Mouse (Mus musculus): ENCODE measurements at regions not wholly inside any gene's neighbourhood (a gene's known extent, or its start where the extent isn't known, plus 50 kb on each side); places are given as distances from the start of the nearest gene placed in this dataset.
A peak's percentile ranks its signal among the peaks of the same experiment; 100 is the strongest.

DNA sequence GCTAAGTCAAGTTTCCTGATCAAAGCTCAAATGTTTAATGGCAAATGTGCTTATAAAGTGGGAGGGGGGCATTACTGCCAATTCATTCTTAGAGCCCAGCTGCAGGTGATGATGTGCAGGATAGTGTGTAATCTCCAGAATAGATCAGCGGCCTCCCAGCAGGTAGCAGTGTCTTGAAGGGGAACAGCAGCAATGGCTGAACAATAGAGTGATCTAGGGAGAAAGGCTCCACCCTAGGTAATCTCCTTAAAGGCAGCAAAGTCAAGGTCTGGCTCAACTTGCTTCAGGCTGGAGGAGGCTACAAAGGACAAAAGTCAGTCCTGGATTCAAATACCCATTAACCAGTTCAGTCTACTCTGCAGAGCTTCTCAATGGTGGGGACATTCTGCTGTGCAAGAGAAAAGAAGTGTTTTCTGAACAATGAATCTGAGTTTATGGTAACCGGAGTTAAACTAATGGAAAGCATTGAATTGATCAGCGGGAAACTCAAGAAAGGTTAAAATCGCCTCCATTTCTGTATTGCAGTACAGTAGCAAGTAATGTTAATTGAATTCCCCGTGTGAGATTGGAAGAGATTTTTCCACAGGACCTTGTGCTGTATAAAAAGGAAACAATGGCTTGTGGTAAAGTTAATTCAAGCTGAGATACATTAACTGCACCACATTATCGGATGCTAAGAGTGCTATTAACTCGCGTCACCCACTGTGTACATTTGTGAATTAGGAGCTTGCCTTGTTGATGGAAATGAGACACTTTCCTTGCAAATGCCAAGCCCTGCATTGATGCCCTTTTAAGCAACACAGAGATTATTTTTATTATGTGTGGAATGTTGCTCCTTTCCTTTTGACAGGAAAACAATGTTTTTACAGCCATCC, 1793.7 kb downstream of the Stim2 start:
- TF ChIP-seq CTCF (IDR thresholded peaks at IDR 0.05; ENCODE audit: low read depth, low read length) (no peak), EP300 (IDR thresholded peaks at IDR 0.05; ENCODE audit: insufficient read depth, low read depth, low read length) (peak; percentile 80)
- Histone ChIP-seq H3K4me3 (ENCODE audit: low read depth, low read length) (no peak overlapping the region), H3K9ac (ENCODE audit: low read depth, poor library complexity, severe bottlenecking) (no peak overlapping the region), H3K27ac (ENCODE audit: insufficient read depth, low read length) (peak overlapping the region; percentile 56), H3K9me3 (replicated peaks; ENCODE audit: control insufficient read depth, insufficient read depth, low read length, poor library complexity, severe bottlenecking) (peaks cover 3% of the 10 kb centered on the region; the same call in 1 of the 2 replicates), H3K4me1 (ENCODE audit: control insufficient read depth, insufficient read depth, low read length) (peaks cover 1% of the 10 kb centered on the region), H3K36me3 (ENCODE audit: control insufficient read depth, insufficient read depth, low read length, poor library complexity, severe bottlenecking) (no peaks in the 10 kb centered on the region), H3K27me3 (ENCODE audit: control insufficient read depth, insufficient read depth, low read length, poor library complexity, severe bottlenecking) (no peaks in the 10 kb centered on the region)

GRCm38 (mm10) chr5:55792717-55793116, 1794.4 kb downstream of the Stim2 start:
- no peak for TF ChIP-seq EP300 (IDR thresholded peaks at IDR 0.05; ENCODE audit: insufficient read depth, low read depth, low read length)
- TF ChIP-seq POLR2A (IDR thresholded peaks at IDR 0.05; ENCODE audit: insufficient read depth, low read length) = no peak
- TF ChIP-seq CTCF (IDR thresholded peaks at IDR 0.05; ENCODE audit: low read depth, low read length) = no peak
- Histone ChIP-seq H3K4me3 (ENCODE audit: low read depth, low read length) (no peak overlapping the region), H3K27me3 (ENCODE audit: control insufficient read depth, insufficient read depth, low read length, poor library complexity, severe bottlenecking) (no peaks in the 10 kb centered on the region), H3K9ac (ENCODE audit: low read depth, poor library complexity, severe bottlenecking) (no peak overlapping the region), H3K36me3 (ENCODE audit: control insufficient read depth, insufficient read depth, low read length, poor library complexity, severe bottlenecking) (no peaks in the 10 kb centered on the region), H3K4me1 (ENCODE audit: control insufficient read depth, insufficient read depth, low read length) (peaks cover 1% of the 10 kb centered on the region), H3K9me3 (replicated peaks; ENCODE audit: control insufficient read depth, insufficient read depth, low read length, poor library complexity, severe bottlenecking) (peaks cover 3% of the 10 kb centered on the region; the same call in 1 of the 2 replicates), H3K27ac (ENCODE audit: insufficient read depth, low read length) (no peak overlapping the region)

All from ES-Bruce4 (cell line).